Mouse (Mus musculus): ENCODE data around the gene Polr3h.

- TF ChIP-seq POLR2AphosphoS2 (IDR thresholded peaks at IDR 0.05; ENCODE audit: insufficient read length, low read depth) (no peak), POLR2A (IDR thresholded peaks at IDR 0.05; ENCODE audit: insufficient read length, low read depth) (no peak), MYOD1 (IDR thresholded peaks at IDR 0.05; ENCODE audit: control insufficient read depth in 1 of 3, insufficient read length in 2 of 3, low read depth in 2 of 3) (no peak), TCF12 (IDR thresholded peaks at IDR 0.05; ENCODE audit: insufficient read depth, poor library complexity, severe bottlenecking) (no peak), E2F4 (IDR thresholded peaks at IDR 0.05; ENCODE audit: insufficient read depth) (no peak)
Observed at GRCm38 (mm10) chr15:81839634-81840033, 86.4 kb downstream of the Polr3h start.

All from myocyte (in vitro differentiated cells).